Mouse (Mus musculus): ENCODE measurements around the gene Tyro3.

DNA sequence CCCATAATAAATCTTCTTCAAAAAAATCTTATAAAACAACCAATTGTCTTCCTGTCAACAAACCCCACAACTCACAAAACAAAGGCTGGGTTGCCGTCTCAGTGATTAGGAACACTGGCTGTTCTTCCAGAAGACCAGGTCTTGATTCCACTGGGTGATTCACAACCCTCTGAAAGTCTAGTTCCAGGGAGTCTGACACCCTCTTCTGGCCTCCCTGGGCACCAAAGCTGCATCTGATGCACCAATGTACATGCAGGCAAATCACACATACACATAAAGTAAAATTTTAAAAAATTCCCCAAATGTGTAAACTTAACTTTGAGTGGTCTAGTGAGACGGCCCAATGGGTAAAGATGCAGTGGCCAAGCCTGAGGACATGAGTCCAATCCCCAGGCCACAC lies 33.0 kb downstream of the Tyro3 start:
- TF ChIP-seq ZC3H11A (IDR thresholded peaks at IDR 0.05; ENCODE audit: borderline replicate concordance, low read depth, low read length), result no peak
- TF ChIP-seq CHD2 (IDR thresholded peaks at IDR 0.05; ENCODE audit: low read depth, low read length), result no peak
- TF ChIP-seq ZNF384 (IDR thresholded peaks at IDR 0.05; ENCODE audit: low read depth, low read length), result no peak
- TF ChIP-seq HCFC1 (IDR thresholded peaks at IDR 0.05; ENCODE audit: borderline replicate concordance, insufficient read depth, low read length), result no peak
- TF ChIP-seq MAFK (IDR thresholded peaks at IDR 0.05; ENCODE audit: insufficient read depth, low read depth, low read length), result no peak

Data from ES-E14 (cell line).